Mouse (Mus musculus): Measurements from ENCODE around the gene Dsel. TPM values are rescaled to one million over a fixed set of nuclear protein-coding genes. Genes with fewer than 3 reads are reported as not detected.

Gene Dsel
- total RNA-seq (2021): 1 to 10 TPM; 4.2 to 5.3 TPM
- long read RNA-seq, experiment 1: 0 reads
- long read RNA-seq, experiment 2, partial matches to known transcripts: 0 of 1 reads
- long read RNA-seq, experiment 2, other reads (novel, unspliced or antisense): 1 of 1 reads

- DNase-seq: peak; percentile 94
Measured at GRCm38 (mm10) chr1:111864779-111865165, at the start of gene Dsel. Gene Dsel (minus strand): TSS chr1:111864918.

GRCm38 (mm10) chr1:111911424-111911823, 46.7 kb upstream of the Dsel start:
- no peak for DNase-seq

- no peak for DNase-seq
Measured at GRCm38 (mm10) chr1:111883336-111883735, 18.6 kb upstream of the Dsel start.

GRCm38 (mm10) chr1:111875784-111876183, 11.1 kb upstream of the Dsel start:
- no peak for DNase-seq

- DNase-seq: no peak
Measured at GRCm38 (mm10) chr1:111873196-111873595, 8.5 kb upstream of the Dsel start.

- DNase-seq: no peak
Measured at GRCm38 (mm10) chr1:111865467-111865866, 749 bp upstream of the Dsel start.

GRCm38 (mm10) chr1:111864063-111864778, 497 bp downstream of the Dsel start:
- DNase-seq: peak; percentile 34

- DNase-seq: no peak
Measured at GRCm38 (mm10) chr1:111857852-111858251, 6.9 kb downstream of the Dsel start.

GRCm38 (mm10) chr1:111852439-111852838, 12.3 kb downstream of the Dsel start:
- DNase-seq: no peak

GRCm38 (mm10) chr1:111833583-111834225, 31.0 kb downstream of the Dsel start:
- no peak for DNase-seq

Measured in gastrocnemius, postnatal 25 days (tissue).